Mouse (Mus musculus) testis, adult 2 months (tissue): ENCODE results near the gene Tcl1b3.

Source experiments
- CTCF ChIP-seq: fragments of 200-500 bp; IDR thresholded peaks from 2 replicates; pipeline ENCODE4 v1.5.1; 2012; ENCODE audit warnings: low read depth, mild to moderate bottlenecking, inconsistent platforms, low read length, moderate library complexity; ENCODE audit not compliant: control insufficient read depth, insufficient read depth, insufficient replicate concordance
- POLR2A ChIP-seq: fragments of 200-500 bp; IDR thresholded peaks from 2 replicates; pipeline ENCODE4 v1.6.1; 2012; ENCODE audit warnings: low read depth, mild to moderate bottlenecking, inconsistent platforms, low read length, moderate library complexity; ENCODE audit not compliant: control insufficient read depth

GRCm38 (mm10) chr12:105166734-105167133, 24.1 kb upstream of the Tcl1b3 start:
- no peak for TF ChIP-seq CTCF
- no peak for TF ChIP-seq POLR2A
